Mouse (Mus musculus): Measurements from ENCODE around the gene Gabbr2. TPM values are rescaled to one million over a fixed set of nuclear protein-coding genes. Genes with fewer than 3 reads are reported as not detected.
"Not testable (repeated sequence)": the region's sequence is repeated elsewhere in the genome, so short reads cannot be mapped to it uniquely, and the experiment has no call there.

Gabbr2 gene
- polyA plus RNA-seq, 1 experiment from 2014 or later, result 0.03 TPM

- H3K9ac ChIP-seq (ENCODE audit: low read length), result no peak overlapping the region
- 0 out of 2 replicates have a peak, but pooled peaks have one; percentile 17 for ATAC-seq (replicated peaks; ENCODE audit: extremely low read depth, insufficient read depth, low FRiP score)
- H3K36me3 ChIP-seq (ENCODE audit: control insufficient read depth, insufficient read depth), result no peaks in the 10 kb centered on the region
- H3K4me2 ChIP-seq (ENCODE audit: low read depth, low read length), result no peak overlapping the region
- H3K27me3 ChIP-seq (ENCODE audit: control insufficient read depth, insufficient read depth, low read length), result peaks cover 4% of the 10 kb centered on the region; the same call in 1 of the 2 replicates
- peak overlapping the region; percentile 49 for H3K27ac ChIP-seq (ENCODE audit: low read length)
- H3K4me3 ChIP-seq (ENCODE audit: low read length), result no peak overlapping the region
- no peaks in the 10 kb centered on the region for H3K9me3 ChIP-seq (replicated peaks; ENCODE audit: control insufficient read depth, low read length)
- 0 out of 2 replicates have a peak, but pooled peaks cover 3% of the 10 kb centered on the region for H3K4me1 ChIP-seq (ENCODE audit: control insufficient read depth, insufficient read depth, low read length)
- 83% methylated on average over 8 of the region's 8 CpGs for WGBS
These were observed 348.0 kb downstream of the Gabbr2 start for GRCm38 (mm10) chr4:46643676-46644112.

GRCm38 (mm10) chr4:46642924-46643675, 348.6 kb downstream of the Gabbr2 start:
- Histone ChIP-seq H3K4me3 (ENCODE audit: low read length) (no peak overlapping the region), H3K9ac (ENCODE audit: low read length) (no peak overlapping the region), H3K27ac (ENCODE audit: low read length) (peak overlapping the region; percentile 49), H3K4me1 (ENCODE audit: control insufficient read depth, insufficient read depth, low read length) (0 out of 2 replicates have a peak, but pooled peaks cover 3% of the 10 kb centered on the region), H3K36me3 (ENCODE audit: control insufficient read depth, insufficient read depth) (no peaks in the 10 kb centered on the region), H3K27me3 (ENCODE audit: control insufficient read depth, insufficient read depth, low read length) (no peaks in the 10 kb centered on the region; the same call in 1 of the 2 replicates), H3K9me3 (replicated peaks; ENCODE audit: control insufficient read depth, low read length) (no peaks in the 10 kb centered on the region), H3K4me2 (ENCODE audit: low read depth, low read length) (no peak overlapping the region)
- WGBS, result 61% methylated on average over 8 of the region's 8 CpGs
- ATAC-seq (replicated peaks; ENCODE audit: extremely low read depth, insufficient read depth, low FRiP score), result peak; percentile 61; the same call in 1 of the 2 replicates

- Histone ChIP-seq H3K27ac (ENCODE audit: low read length) (no peak overlapping the region), H3K9ac (ENCODE audit: low read length) (no peak overlapping the region), H3K9me3 (replicated peaks; ENCODE audit: control insufficient read depth, low read length) (no peaks in the 10 kb centered on the region), H3K4me1 (ENCODE audit: control insufficient read depth, insufficient read depth, low read length) (0 out of 2 replicates have a peak, but pooled peaks cover 3% of the 10 kb centered on the region), H3K4me2 (ENCODE audit: low read depth, low read length) (no peak overlapping the region), H3K27me3 (ENCODE audit: control insufficient read depth, insufficient read depth, low read length) (no peaks in the 10 kb centered on the region), H3K36me3 (ENCODE audit: control insufficient read depth, insufficient read depth) (no peaks in the 10 kb centered on the region), H3K4me3 (ENCODE audit: low read length) (no peak overlapping the region)
- WGBS, result 65% methylated on average over 4 of the region's 4 CpGs
- ATAC-seq (replicated peaks; ENCODE audit: extremely low read depth, insufficient read depth, low FRiP score), result no peak
These were observed 350.4 kb downstream of the Gabbr2 start for GRCm38 (mm10) chr4:46641283-46641682.

DNA sequence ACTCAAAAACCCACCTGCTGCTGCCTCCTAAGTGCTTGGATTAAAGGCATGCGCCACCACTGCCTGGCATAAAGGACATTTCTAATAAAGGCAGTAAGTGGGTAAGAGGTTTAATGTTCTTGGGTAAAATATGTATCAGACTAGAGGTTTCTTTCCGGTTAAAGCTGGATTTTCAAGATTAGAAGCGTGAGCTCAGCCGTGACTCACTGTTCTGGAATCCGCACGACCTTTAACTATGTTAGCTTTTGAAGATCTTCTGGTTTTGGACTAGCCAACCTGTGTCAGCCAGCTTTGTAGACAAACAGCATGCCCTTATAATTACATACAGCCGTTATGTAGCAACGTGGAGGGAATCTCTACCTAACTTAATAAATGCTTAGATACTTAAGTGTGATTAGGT, 351.8 kb downstream of the Gabbr2 start:
- Histone ChIP-seq H3K4me3 (ENCODE audit: low read length) (no peak overlapping the region), H3K4me1 (ENCODE audit: control insufficient read depth, insufficient read depth, low read length) (0 out of 2 replicates have a peak, but pooled peaks cover 3% of the 10 kb centered on the region), H3K9me3 (replicated peaks; ENCODE audit: control insufficient read depth, low read length) (no peaks in the 10 kb centered on the region), H3K36me3 (ENCODE audit: control insufficient read depth, insufficient read depth) (no peaks in the 10 kb centered on the region), H3K27me3 (ENCODE audit: control insufficient read depth, insufficient read depth, low read length) (no peaks in the 10 kb centered on the region), H3K4me2 (ENCODE audit: low read depth, low read length) (no peak overlapping the region), H3K27ac (ENCODE audit: low read length) (no peak overlapping the region), H3K9ac (ENCODE audit: low read length) (no peak overlapping the region)
- 53% methylated on average over 8 of the region's 8 CpGs for WGBS
- no peak for ATAC-seq (replicated peaks; ENCODE audit: extremely low read depth, insufficient read depth, low FRiP score)

GRCm38 (mm10) chr4:46637250-46637649, 354.4 kb downstream of the Gabbr2 start:
- not testable (repeated sequence) for ATAC-seq (replicated peaks; ENCODE audit: extremely low read depth, insufficient read depth, low FRiP score); H3K4me1 ChIP-seq (ENCODE audit: control insufficient read depth, insufficient read depth, low read length); H3K27ac ChIP-seq (ENCODE audit: low read length); H3K4me2 ChIP-seq (ENCODE audit: low read depth, low read length); H3K9ac ChIP-seq (ENCODE audit: low read length); H3K4me3 ChIP-seq (ENCODE audit: low read length); H3K9me3 ChIP-seq (replicated peaks; ENCODE audit: control insufficient read depth, low read length); H3K36me3 ChIP-seq (ENCODE audit: control insufficient read depth, insufficient read depth); H3K27me3 ChIP-seq (ENCODE audit: control insufficient read depth, insufficient read depth, low read length)
- WGBS, result 89% methylated on average over 10 of the region's 10 CpGs

DNA sequence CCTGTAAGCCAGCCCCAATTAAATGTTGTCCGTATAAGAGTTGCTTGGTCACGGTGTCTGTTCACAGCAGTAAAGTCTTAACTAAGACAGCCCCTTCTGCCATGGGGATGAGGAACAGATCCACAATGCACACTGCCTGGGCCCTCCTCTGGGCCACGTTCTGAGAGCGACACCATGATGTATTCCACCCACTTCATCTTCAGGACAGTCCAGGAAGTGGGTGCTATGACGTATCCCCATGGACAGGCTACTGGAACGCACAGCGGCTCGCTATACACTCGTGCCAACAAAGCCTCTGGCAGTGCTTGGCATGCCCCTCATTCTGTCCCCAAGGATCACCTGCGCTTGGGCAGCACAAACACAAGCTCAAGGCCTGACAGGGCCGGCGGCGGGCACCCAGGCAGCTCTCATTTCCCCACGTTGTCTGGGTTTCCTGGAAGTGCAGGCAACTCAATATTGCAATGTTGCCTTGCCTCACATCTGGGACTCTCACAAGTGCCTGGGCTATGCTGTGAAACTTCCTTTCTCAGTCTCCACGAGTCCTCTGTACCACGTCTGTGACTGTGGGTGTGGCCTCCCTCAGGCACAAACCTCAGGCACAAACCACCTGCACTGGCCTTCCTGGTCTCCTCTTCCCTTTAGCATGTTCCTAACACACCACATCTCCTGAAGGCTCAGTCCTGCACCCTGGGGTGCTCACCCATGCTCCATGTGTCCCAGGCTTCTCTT, 355.8 kb downstream of the Gabbr2 start:
- Histone ChIP-seq H3K4me3 (ENCODE audit: low read length) (no peak overlapping the region), H3K4me1 (ENCODE audit: control insufficient read depth, insufficient read depth, low read length) (no peaks in the 10 kb centered on the region), H3K36me3 (ENCODE audit: control insufficient read depth, insufficient read depth) (no peaks in the 10 kb centered on the region), H3K9me3 (replicated peaks; ENCODE audit: control insufficient read depth, low read length) (no peaks in the 10 kb centered on the region), H3K9ac (ENCODE audit: low read length) (no peak overlapping the region), H3K4me2 (ENCODE audit: low read depth, low read length) (no peak overlapping the region), H3K27ac (ENCODE audit: low read length) (no peak overlapping the region), H3K27me3 (ENCODE audit: control insufficient read depth, insufficient read depth, low read length) (no peaks in the 10 kb centered on the region)
- ATAC-seq (replicated peaks; ENCODE audit: extremely low read depth, insufficient read depth, low FRiP score), result no peak
- WGBS, result 75% methylated on average over 16 of the region's 16 CpGs

GRCm38 (mm10) chr4:46634881-46635280, 356.8 kb downstream of the Gabbr2 start:
- H3K36me3 ChIP-seq (ENCODE audit: control insufficient read depth, insufficient read depth), result no peaks in the 10 kb centered on the region
- WGBS, result 56% methylated on average over 6 of the region's 6 CpGs

DNA sequence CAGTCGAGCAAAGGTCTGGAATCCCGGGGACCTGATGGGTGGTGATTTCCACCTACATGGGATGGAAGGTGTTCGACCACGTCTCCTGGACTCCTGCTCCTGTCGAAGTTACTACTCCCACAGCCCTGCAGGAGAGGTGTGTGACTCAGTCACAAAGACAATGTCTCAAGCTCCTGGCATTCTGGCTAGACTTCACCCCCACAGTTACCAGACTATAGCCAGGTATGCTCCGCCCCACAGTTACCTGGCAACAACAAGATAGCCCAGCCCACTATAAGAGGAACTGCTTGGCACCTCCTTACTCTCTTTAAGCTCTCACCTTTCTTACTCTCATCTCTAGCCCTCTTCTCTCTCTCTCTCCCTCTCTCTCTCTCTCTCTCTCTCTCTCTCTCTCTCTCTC, 358.1 kb downstream of the Gabbr2 start:
- not testable (repeated sequence) for H3K27me3 ChIP-seq (ENCODE audit: control insufficient read depth, insufficient read depth, low read length); H3K9ac ChIP-seq (ENCODE audit: low read length); H3K9me3 ChIP-seq (replicated peaks; ENCODE audit: control insufficient read depth, low read length); H3K27ac ChIP-seq (ENCODE audit: low read length); H3K4me2 ChIP-seq (ENCODE audit: low read depth, low read length); ATAC-seq (replicated peaks; ENCODE audit: extremely low read depth, insufficient read depth, low FRiP score); H3K4me1 ChIP-seq (ENCODE audit: control insufficient read depth, insufficient read depth, low read length); H3K36me3 ChIP-seq (ENCODE audit: control insufficient read depth, insufficient read depth); H3K4me3 ChIP-seq (ENCODE audit: low read length)
- 58% methylated on average over 6 of the region's 6 CpGs for WGBS

More at GRCm38 (mm10) chr4:46634881-46635280, 356.8 kb downstream of the Gabbr2 start:
- H3K27ac ChIP-seq (ENCODE audit: low read length), result no peak overlapping the region
- no peaks in the 10 kb centered on the region for H3K27me3 ChIP-seq (ENCODE audit: control insufficient read depth, insufficient read depth, low read length)
- no peaks in the 10 kb centered on the region for H3K9me3 ChIP-seq (replicated peaks; ENCODE audit: control insufficient read depth, low read length)
- H3K4me1 ChIP-seq (ENCODE audit: control insufficient read depth, insufficient read depth, low read length), result no peaks in the 10 kb centered on the region
- no peak overlapping the region for H3K4me2 ChIP-seq (ENCODE audit: low read depth, low read length)
- H3K4me3 ChIP-seq (ENCODE audit: low read length), result no peak overlapping the region
- no peak overlapping the region for H3K9ac ChIP-seq (ENCODE audit: low read length)
- no peak for ATAC-seq (replicated peaks; ENCODE audit: extremely low read depth, insufficient read depth, low FRiP score)

GRCm38 (mm10) chr4:46632465-46632864, 359.2 kb downstream of the Gabbr2 start:
- ATAC-seq (replicated peaks; ENCODE audit: extremely low read depth, insufficient read depth, low FRiP score), result no peak
- H3K4me3 ChIP-seq (ENCODE audit: low read length), result no peak overlapping the region
- peaks cover 10% of the 10 kb centered on the region for H3K4me1 ChIP-seq (ENCODE audit: control insufficient read depth, insufficient read depth, low read length)
- H3K36me3 ChIP-seq (ENCODE audit: control insufficient read depth, insufficient read depth), result no peaks in the 10 kb centered on the region
- WGBS, result 52% methylated on average over 2 of the region's 2 CpGs
- H3K9ac ChIP-seq (ENCODE audit: low read length), result no peak overlapping the region
- no peak overlapping the region for H3K27ac ChIP-seq (ENCODE audit: low read length)
- H3K9me3 ChIP-seq (replicated peaks; ENCODE audit: control insufficient read depth, low read length), result no peaks in the 10 kb centered on the region
- H3K27me3 ChIP-seq (ENCODE audit: control insufficient read depth, insufficient read depth, low read length), result no peaks in the 10 kb centered on the region
- no peak overlapping the region for H3K4me2 ChIP-seq (ENCODE audit: low read depth, low read length)

All from heart, embryonic 16.5 days (tissue).